Mouse (Mus musculus) common myeloid progenitor, adult 5-6 weeks (primary cell): ENCODE results near the gene Cib2. TPM values are rescaled to one million over a fixed set of nuclear protein-coding genes. Genes with fewer than 3 reads are reported as not detected.

Source experiments
- ATAC-seq: replicated peaks from 2 replicates; pipeline ENCODE4 v1.8.0; 2016; ENCODE audit warnings: low read depth, mild to moderate bottlenecking, moderate TSS enrichment, inconsistent platforms; ENCODE audit not compliant: poor library complexity, severe bottlenecking
- total RNA-seq: library from RNA; stranded (forward); fragments of 200-1000, 187-1606 nt; gene quantifications from 2 replicates; pipeline ENCODE4 v1.2.3, GENCODE M21; 2017

Cib2 gene
- total RNA-seq, 1 experiment from 2014 or later: not detected

DNA sequence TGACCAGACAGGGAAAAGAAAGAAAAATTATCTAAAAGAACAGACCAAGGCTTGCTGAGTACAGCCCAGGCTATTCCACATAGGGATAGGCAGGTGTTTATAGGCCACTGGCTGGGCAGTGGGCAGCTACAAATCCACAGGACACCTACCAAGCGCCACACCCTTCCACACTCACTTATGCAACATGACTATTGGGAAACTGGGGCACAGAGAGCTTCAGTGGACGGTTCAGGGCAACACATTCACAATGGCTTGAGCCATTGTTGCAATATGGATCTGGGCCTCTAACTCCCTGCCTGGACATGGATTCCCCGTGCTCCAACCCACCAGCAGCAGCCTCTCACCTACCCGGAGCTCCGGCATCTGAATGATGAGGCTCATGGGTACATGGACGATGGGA is 10.6 kb downstream of the Cib2 start:
- no peak for ATAC-seq

DNA sequence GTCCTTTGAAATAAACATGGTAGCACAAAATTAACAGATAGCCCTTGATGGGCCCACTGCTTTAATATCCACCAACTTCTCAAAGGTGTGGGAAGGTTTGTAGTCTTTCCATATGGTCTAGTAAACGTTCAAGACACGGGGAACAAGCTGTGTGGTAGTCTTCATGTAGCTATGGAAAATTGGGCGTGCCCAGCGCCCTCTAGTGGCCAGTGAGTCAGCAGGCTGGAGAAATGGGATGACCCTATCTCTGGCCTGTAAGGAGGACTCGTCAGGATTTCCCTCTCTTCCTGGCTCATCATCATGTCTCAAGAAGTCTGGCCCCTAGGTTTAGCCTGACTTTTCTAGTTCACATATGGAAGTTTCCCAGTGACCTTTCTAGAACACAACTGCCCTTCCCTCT is 12.5 kb downstream of the Cib2 start:
- ATAC-seq: peak; percentile 75

DNA sequence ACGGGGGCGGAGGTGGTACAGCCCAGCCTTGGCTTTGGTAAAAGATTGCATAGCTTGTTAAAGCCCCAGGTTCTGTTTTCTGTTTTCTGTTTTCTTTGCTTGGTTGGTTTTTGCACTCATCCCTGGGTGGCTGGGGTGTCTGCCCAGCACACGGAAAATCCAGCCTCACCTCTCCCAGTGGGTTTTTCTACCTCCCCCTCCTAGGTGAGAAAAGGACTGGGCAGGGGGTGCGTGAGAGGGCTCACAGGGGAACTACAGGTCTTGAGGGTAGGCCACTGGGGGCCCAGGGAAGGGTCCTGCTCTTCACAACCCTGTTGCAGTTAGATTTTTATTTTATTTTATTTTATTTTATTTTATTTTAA is 15.1 kb downstream of the Cib2 start:
- ATAC-seq: no peak

DNA sequence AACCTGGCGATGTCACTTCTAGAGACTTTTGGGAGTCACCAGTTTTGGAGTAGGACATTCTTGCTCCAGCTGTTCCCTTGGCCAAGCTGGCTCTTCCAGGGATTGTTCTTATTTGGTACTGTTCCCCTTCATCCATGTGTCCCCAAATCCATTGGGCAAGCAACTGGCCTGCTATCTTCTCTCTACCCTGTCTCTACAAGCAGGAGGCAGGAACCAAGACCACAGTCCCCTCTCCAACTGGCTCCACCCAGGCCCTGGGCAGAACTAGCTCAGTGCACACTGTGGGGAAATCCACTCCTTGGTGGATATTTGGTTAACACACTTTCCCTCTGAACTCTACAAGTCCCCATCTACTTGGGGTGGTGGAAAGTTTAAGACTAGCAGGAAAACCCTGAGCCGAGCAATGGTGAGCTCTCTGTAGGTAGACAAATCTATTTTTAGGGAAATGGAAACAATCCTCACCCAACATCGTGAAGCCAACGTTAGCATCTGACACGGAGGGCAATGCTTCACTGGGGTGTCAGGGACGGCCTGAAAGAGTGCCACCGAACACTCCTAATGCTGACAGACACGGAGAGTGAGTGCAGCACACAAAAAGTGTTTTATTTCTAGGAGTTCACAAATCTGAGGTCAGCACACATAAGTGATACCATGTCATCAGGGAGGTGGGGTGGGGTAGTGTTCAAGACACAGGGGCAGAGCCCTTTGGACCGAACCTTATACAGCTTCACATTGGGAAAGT is 15.6 kb downstream of the Cib2 start:
- no peak for ATAC-seq

DNA sequence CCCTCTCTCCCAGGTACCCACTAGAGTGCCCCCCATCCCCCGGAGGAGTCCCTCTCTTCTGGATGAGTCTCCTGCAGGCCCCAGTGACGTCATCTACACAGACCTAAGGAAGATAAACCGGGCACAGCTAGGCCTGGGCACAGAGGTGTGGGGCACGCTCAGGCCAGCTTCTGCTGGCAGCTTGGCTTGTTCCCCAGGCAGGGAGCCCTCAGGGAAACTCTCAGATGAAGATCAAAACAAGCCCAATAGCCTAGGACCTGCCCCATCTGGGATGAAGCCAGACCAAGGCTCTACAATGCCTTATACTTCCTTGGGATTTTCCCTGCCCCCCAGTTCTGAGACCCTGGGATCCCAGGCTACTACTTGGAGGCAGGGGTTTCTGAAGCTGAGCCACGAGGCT is 19.2 kb downstream of the Cib2 start:
- no peak for ATAC-seq

DNA sequence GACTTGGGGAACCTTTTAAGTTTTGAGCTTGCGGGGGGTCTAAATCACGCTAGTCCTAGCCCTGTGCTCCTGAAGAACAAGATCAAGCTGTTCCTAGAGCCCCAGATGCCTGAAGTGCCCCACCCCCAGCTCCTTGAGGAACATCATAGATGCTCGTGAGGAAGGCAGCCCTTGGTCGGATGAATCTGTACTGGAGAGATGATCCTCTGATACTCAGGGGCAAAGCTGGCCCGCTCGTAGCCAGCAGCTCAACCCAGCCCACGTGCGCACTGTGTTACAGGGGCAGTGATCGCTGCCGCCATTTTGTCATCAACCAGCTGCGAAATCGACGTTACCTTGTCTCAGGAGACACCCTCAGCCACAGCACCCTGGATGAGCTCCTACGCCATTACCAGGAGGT is 21.3 kb downstream of the Cib2 start, which contains the start of gene Sh2d7:
Gene Sh2d7 (plus strand): TSS at position 301 of the 400 bp plus-strand sequence.
- ATAC-seq: no peak

DNA sequence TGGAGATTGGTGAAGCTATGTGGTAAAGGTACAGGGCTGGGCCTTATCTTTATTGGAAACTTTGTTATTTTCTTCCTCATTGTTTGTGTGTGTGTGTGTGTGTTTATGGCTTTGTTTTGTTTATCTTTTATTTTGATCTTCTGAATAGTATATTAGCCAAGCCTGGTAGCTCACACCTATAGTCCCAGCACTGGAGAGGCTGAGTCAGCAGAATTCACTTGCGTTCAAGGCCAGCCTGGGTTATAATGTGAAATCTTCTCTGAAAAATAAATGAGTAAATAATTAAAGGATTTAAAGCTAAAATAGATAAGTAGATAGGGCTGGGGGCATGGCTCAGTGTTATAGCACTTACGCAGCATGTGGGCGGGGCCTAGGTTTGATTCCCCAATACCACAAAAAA is 21.8 kb downstream of the Cib2 start:
- ATAC-seq: no peak

DNA sequence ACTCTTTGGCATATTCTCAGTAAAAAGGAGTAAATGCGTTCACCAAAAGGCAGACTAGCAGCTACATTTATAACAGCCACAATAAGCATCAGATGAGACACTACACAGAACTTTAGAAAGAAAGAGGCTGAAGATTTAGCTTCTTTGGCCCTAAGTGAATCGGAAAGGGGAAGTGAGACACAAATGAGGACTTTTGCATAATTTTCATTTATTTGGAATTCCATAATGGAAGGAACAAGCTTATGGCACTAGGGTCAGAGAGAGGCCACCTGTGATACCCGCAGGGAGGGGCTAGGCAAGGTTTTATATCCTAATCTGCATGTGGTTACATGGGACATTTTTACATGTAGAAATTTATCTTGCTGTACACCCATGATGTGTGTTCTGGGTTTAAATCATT is 22.5 kb downstream of the Cib2 start:
- ATAC-seq: no peak

DNA sequence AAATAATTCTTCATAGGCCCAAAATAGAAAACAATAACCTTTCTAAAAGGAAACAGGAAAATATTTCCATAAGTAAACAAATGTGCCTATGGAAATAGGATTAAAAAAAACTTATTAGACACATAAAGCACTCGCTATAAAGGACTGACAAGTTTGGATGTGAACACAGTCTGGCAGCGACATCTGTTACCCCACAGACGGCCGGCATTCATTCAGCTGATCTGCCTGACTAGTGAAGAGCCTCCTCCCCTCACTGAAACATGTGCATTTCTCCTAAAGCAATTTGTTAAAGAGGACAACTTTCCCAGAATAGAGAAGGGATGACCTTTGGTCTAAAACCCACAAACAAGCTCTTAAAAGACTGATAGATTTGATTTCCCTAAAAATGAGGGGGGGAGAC is 23.0 kb downstream of the Cib2 start:
- ATAC-seq: no peak

DNA sequence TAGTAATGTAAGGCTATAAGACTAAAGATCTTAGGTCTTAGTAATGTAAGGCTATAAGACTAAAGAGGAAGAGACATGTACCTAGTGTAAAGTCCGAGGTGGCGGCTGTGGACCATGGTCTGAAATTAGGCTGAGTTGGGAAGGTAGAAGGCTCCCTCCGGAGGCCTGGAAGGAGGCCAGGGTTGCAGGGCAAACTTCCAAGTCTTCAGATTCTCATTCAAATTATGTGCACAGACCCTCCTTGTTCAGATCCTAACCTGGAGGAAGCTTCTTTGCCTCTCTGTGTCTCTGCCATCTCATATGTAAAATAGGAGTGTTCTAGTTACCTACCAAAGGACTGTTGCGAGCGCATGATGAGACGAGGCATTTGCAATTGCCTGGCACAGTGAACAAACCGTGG is 23.8 kb downstream of the Cib2 start:
- ATAC-seq: no peak

DNA sequence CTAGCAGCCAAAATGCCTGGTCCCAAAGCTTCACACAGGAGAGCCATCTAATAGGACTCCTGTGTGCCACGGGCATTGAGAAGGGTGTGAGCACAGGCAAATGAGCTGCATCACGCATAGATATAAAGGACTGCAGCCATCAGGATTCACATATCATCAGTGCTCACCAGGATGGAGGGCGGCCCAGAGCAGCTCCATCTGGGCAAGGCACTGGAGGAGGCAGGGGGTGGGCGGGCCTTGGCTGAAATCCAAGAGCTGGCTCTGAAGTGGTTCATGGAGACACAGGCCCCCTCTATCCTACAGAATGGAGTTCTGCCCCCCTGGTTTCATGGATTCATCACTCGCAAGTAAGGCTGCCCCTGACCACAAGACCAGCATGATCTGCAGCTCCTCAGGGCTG is 26.0 kb downstream of the Cib2 start:
- ATAC-seq: no peak

DNA sequence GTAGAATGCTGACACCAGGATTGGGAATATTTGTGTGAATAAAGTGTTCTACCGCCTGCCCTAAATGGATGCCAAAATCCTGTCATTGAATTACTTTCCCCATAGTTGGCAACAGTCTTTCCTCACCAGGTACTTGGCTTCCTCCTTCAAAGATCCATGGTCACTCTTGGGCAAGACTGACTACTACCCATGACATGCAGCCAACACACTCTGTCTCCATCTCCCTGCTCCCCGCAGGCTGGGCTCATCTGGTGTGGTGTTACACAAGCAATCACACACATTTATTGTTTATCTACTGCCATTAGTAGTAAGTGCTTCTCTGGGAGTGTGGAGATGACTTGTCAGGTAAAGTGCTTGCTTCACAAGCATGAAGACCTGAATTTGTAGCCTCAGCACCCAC is 27.1 kb downstream of the Cib2 start:
- no peak for ATAC-seq

DNA sequence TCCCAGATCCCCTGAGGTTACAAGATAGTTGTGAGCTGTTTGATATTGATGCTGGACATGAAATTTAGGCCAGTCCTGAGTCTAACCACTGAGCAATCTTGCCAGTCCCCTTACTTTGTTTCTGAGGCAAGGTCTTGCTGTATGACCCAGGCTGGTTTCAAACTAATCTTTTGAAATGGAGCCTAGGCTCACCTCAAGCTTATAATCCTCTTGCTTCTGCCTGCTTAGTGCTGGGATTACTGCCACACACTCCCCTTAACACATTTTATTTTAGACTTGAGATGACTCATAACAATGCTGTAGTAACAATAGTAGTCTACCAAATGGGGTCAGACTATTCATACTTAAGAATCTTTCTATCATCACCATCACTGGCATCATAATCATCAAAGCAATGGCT is 28.6 kb downstream of the Cib2 start:
- ATAC-seq: no peak

DNA sequence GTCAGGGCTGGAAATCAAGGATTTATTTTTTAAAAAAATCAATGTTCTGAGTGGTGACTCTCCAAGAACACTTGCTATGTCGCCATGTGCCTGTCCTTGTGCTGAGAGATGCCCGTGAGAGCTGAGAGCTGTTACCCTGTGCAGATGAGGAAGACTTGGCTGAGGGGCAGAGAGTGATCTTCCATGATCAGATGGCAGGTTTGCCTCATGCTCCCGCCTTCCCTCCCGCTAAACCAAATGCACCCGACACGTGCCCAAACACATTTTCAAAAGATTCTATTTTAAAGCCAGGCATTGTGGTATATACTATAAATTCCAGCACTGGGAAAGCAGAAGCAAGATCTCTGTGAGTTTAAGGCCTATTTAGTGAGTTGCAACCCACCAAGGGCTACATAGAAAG is 29.2 kb downstream of the Cib2 start:
- no peak for ATAC-seq

DNA sequence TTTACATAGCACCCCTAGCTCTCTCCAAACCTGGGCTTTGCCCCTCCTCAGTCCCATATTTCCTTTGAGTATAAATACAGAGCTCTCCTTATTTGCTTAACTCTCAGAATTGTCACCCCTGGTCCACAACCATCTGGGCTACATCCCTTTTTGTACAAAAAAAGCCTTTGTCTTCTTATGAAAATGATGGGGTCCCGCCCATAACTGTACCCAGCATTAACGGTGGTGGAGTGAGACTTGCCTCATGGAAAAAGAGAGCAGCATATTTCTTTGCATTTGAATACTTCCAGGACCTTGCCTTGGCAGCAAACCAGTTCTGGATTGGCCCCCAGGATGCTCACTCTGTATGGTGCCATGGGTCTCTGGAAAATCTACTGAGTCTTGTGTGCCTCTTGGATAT is 30.1 kb downstream of the Cib2 start:
- no peak for ATAC-seq

DNA sequence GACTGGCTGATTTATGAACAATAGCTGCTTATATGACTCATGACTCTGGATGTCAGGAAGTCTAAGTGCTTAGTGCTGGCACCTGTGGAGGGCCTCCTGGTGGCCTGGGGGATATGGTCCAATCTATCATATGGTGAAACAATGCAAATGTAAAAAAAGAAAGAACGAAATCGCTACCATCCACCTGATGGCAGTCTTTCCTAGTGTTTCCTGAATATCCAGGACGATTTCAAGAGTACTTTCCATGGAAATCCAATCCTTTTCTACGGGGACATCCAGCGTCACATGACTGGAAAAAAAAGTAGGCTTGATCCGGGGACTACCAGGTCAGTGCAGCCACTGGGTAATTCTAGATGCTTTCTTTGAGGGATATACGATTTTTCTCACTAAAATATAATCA is 32.3 kb downstream of the Cib2 start:
- no peak for ATAC-seq

DNA sequence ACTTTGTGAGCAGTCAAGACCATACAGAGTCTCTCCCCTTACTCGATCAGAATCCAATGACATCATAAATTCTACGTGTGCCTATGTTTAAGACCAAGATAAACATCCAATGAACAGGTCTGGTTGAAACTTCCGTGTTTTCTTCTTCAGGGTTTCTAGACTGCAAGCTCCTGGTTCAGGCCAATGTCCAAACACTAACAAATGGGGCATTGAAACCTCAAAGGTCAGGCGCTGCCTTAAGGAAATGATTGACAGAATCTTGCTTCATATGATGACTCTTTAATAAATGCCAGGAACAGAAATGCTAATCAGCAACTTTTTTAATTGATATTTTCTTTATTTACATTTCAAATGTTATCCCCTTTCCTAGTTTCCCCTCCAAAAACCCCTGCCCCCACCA is 39.7 kb downstream of the Cib2 start:
- no peak for ATAC-seq

DNA sequence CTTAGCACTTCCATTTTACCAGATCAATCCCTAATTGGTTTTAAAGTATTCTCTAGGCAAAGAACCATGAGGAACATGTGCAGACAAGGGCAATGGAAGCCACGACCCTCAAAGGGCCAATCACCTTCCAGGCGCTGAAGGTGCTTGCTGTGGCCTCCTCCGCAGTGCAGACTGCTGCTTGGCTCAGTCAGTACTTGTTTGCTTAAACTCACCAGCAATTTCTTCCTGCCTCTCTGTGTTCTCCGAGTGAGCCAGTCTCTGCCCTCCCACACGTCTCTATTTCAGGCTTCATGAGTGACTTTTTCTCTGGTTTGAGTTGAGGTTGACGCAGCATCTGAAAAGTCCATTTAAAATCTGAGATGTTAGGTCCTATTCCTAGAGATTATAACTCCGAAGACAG is 41.1 kb downstream of the Cib2 start:
- no peak for ATAC-seq

DNA sequence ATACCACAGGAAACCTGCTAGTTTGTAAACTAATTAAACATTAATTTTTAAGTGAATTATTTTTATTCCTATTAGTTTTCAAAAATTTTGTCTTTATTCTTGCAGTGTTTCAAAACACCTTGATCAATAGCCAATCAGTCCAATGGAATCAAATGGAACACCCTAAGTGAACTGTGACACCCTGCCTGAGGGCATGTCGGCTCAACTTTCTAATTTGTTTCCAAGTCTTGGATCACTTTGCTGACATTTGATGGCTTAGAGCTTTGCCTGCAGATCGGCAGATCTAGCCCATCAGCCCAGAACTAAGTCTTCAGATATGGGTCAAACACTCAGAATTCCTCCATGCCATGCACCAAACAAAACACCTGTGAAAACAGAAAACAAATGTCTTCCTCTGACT is 44.0 kb downstream of the Cib2 start:
- ATAC-seq: no peak

DNA sequence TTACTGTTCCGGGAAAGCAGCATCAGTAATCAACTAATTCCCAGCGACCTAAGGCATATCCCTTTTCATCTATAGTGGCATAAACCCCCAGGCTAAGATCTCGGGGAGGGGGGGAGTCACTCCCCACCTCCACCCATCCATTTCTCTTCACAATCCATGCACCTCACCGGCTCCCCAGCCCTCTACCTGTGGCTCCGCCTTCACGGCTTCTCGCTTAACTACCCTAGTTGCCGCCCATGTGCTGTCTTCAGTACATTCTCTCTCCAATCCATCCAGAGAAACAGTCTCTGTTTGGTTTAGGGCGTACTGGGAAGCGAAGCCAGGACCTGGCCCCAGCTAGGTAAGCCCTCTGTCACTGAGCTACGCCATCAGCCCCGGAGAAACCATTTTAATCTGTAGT is 57.1 kb downstream of the Cib2 start:
- ATAC-seq: no peak

DNA sequence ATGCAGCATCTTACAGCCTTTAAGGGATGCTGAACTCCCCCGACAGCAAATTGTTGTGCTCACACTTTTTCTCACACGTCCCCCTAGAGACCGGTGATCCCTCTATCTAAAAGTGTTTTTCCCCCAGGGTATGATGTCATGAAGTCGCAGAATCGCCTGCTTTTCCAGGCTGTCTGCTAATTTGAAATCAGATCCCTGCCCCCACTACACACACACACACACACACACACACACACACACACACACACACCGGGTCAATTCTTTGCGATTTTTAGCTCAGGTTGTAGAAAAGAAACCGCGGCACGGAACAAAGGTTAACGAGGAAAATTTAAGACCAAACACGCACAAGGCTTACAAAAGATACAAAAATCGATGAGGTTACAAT is 57.9 kb downstream of the Cib2 start:
- ATAC-seq: no peak

DNA sequence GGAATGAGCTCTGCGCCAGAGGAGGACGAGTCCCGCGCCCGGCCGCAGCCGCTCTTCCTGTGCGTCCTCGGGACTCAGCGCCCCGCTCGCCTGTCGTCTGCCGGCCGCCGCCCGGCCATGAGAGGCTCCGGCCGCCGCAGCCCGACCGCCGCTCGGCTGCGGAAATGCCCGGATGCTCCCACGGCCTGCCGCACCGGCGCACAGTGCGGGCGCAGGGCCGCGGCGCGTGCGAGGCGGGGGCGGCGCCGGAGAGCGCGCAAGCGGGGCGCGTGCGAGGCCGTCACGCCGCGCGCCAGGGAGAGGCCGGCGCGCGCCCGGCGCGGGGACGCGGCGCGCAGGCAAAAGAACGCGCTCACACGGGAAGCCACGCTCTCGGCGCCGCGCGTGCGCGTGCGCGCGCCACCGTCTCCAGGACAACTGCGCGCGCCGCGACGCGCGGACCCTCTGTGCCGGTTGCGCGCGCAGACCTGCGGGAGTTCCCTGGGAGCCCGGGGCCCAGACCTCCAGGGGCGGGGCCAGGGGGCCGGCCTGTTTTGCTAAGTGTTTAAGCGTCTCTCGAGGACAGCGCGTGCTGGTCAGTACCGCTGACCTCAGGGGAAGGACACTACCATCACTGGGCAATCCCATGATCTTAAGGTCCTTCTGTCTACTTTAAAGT is 58.4 kb downstream of the Cib2 start, which contains the start of gene Dmxl2:
Gene Dmxl2 (minus strand): TSS at position 174 of the 658 bp plus-strand sequence.
- ATAC-seq: peak; percentile 79
